Mouse (Mus musculus) testis, adult 2 months (tissue): ENCODE data around the gene Tec.

Source experiments
- CTCF ChIP-seq: fragments of 200-500 bp; IDR thresholded peaks from 2 replicates; pipeline ENCODE4 v1.5.1; 2012; ENCODE audit warnings: low read depth, mild to moderate bottlenecking, inconsistent platforms, low read length, moderate library complexity; ENCODE audit not compliant: control insufficient read depth, insufficient read depth, insufficient replicate concordance
- POLR2A ChIP-seq: fragments of 200-500 bp; IDR thresholded peaks from 2 replicates; pipeline ENCODE4 v1.6.1; 2012; ENCODE audit warnings: low read depth, mild to moderate bottlenecking, inconsistent platforms, low read length, moderate library complexity; ENCODE audit not compliant: control insufficient read depth

DNA sequence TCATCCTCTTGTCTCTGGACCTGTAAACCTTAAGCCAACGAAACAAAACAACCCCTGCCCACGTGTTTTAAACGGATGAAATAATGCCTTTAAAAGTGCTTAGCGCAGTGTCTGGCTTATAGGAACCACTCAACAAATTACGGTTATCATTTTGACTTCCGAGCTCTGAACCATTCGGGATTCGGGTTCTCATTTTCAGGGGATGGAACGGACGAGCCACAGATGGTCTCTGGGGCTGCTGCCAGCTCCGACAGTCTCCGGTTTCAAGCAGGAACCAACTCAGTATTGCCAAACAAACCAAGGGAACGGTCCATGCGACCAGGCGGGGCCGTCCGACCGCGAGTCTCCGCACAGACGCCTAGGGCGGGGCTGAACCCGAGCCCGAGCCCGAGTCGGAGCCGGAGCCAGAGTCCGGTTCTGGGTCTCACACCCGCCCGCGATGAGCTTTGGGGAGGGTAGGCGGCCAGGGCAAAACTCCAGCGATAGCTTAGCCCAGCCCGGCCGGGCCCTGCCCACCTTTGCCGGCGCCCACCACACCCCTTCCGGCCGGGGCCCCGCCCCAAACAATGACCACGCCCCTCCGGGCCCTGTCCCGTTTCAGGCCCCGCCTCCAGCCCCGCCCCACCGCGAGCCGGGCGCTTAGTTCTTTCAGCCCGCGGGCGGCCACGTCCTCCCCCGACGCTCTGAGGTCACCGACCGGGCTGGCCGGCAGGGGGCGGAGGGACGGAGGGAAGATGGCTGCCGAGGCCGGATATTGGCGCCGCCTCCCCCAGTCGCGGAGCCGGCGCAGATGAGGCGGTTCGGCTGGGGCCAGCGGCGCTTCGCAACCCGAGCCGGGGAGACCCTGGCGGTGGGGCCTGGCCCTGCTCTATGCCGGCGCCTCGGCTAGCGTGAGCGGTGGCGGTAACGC, 45.6 kb upstream of the Tec start, which contains the start of gene Slain2:
- TF ChIP-seq CTCF (peak; percentile 37), POLR2A (peak; percentile 81; the same call in 1 of the 2 replicates)
